Mouse (Mus musculus) embryonic facial prominence, embryonic 10.5 days (tissue): Measurements from ENCODE around the gene Klhl24. TPM values are rescaled to one million over a fixed set of nuclear protein-coding genes. Genes with fewer than 3 reads are reported as not detected.

ENCODE experiments used
- DNase-seq: peaks from one replicate; pipeline ENCODE4 v3.0.0-alpha.2; 2017; ENCODE audit warnings: low spot score
- H3K27ac ChIP-seq: fragments of 300-500 bp; sonication (generic); replicated peaks from 2 replicates; pipeline ENCODE4 v1.5.1; 2016; ENCODE audit warnings: mild to moderate bottlenecking
- H3K27me3 ChIP-seq: fragments of 300-500 bp; sonication (generic); replicated peaks from 2 replicates; pipeline ENCODE4 v1.6.1; 2016; ENCODE audit warnings: low read depth, mild to moderate bottlenecking; ENCODE audit not compliant: poor library complexity, severe bottlenecking
- H3K36me3 ChIP-seq: fragments of 300-500 bp; sonication (generic); replicated peaks from 2 replicates; pipeline ENCODE4 v1.6.1; 2016; ENCODE audit warnings: mild to moderate bottlenecking, moderate library complexity
- H3K4me1 ChIP-seq: fragments of 300-500 bp; sonication (generic); 2 replicates; pipeline ENCODE4 v1.6.1; 2016
- H3K4me3 ChIP-seq: fragments of 300-500 bp; sonication (generic); 2 replicates; pipeline ENCODE4 v1.5.1; 2016; ENCODE audit warnings: mild to moderate bottlenecking, moderate library complexity
- H3K9me3 ChIP-seq: fragments of 300-500 bp; sonication (generic); 2 replicates; pipeline ENCODE4 v1.6.1; 2016; ENCODE audit warnings: mild to moderate bottlenecking
- WGBS: fragments of 180-500 bp; shearing (Covaris S2); methylation state at CpG from one replicate; pipeline ENCODE4 v1.1.7; 2016; 5-methylcytosine and 5-hydroxymethylcytosine counted together
- polyA plus RNA-seq: library from polyadenylated mRNA; unstranded; fragments of >200 nt; fragmentation: Nextera tagmentation; extraction: Ambion mirVana; gene quantifications from 2 replicates; pipeline ENCODE4 v1.2.1, GENCODE M21; 2016

Gene Klhl24
- polyA plus RNA-seq, 1 experiment from 2014 or later, result 25.9 TPM

- H3K36me3 ChIP-seq, result peaks cover 98% of the 10 kb centered on the region
- H3K27ac ChIP-seq, result no peak overlapping the region
- 86% methylated on average over 2 of the region's 2 CpGs for WGBS
- no peaks in the 10 kb centered on the region for H3K4me1 ChIP-seq
- H3K27me3 ChIP-seq, result no peaks in the 10 kb centered on the region
- H3K4me3 ChIP-seq, result no peak overlapping the region
- DNase-seq, result no peak
- no peaks in the 10 kb centered on the region for H3K9me3 ChIP-seq
Measured at GRCm38 (mm10) chr16:20160130-20160529, 62.8 kb downstream of the Klhl24 start.

- 92% methylated on average over 3 of the region's 3 CpGs for WGBS
- peaks cover 10% of the 10 kb centered on the region for H3K9me3 ChIP-seq
- no peak overlapping the region for H3K4me3 ChIP-seq
- no peaks in the 10 kb centered on the region for H3K27me3 ChIP-seq
- H3K4me1 ChIP-seq, result no peaks in the 10 kb centered on the region
- no peak for DNase-seq
- no peak overlapping the region for H3K27ac ChIP-seq
- peaks cover 100% of the 10 kb centered on the region for H3K36me3 ChIP-seq
Measured at GRCm38 (mm10) chr16:20169071-20169470, 71.7 kb downstream of the Klhl24 start.

GRCm38 (mm10) chr16:20169471-20170106, 72.2 kb downstream of the Klhl24 start:
- H3K27ac ChIP-seq, result no peak overlapping the region
- H3K36me3 ChIP-seq, result peaks cover 100% of the 10 kb centered on the region
- no peak overlapping the region for H3K4me3 ChIP-seq
- H3K4me1 ChIP-seq, result no peaks in the 10 kb centered on the region
- WGBS, result 89% methylated on average over 3 of the region's 3 CpGs
- no peak for DNase-seq
- H3K27me3 ChIP-seq, result no peaks in the 10 kb centered on the region
- peaks cover 10% of the 10 kb centered on the region for H3K9me3 ChIP-seq

Other genes with a start within 250 kb of the Klhl24 start
- 8.7 and 9.7 TPM in 2 replicates for gene Klhl6, start 114.5 kb upstream of the Klhl24 start, polyA plus RNA-seq
- gene Yeats2, start 43.5 kb downstream of the Klhl24 start, polyA plus RNA-seq, result 52.7 and 55.9 TPM in 2 replicates
- gene Map6d1, start 143.8 kb downstream of the Klhl24 start, polyA plus RNA-seq, result 0.66 and 1.3 TPM in 2 replicates
- 128 and 135 TPM in 2 replicates for gene Parl, start 204.8 kb downstream of the Klhl24 start, polyA plus RNA-seq
- gene Cyp2ab1, start 227.9 kb downstream of the Klhl24 start, polyA plus RNA-seq, result not detected in 2 replicates